Mouse (Mus musculus): ENCODE measurements at regions not wholly inside any gene's neighbourhood (a gene's known extent, or its start where the extent isn't known, plus 50 kb on each side); places are given as distances from the start of the nearest gene placed in this dataset.

DNA sequence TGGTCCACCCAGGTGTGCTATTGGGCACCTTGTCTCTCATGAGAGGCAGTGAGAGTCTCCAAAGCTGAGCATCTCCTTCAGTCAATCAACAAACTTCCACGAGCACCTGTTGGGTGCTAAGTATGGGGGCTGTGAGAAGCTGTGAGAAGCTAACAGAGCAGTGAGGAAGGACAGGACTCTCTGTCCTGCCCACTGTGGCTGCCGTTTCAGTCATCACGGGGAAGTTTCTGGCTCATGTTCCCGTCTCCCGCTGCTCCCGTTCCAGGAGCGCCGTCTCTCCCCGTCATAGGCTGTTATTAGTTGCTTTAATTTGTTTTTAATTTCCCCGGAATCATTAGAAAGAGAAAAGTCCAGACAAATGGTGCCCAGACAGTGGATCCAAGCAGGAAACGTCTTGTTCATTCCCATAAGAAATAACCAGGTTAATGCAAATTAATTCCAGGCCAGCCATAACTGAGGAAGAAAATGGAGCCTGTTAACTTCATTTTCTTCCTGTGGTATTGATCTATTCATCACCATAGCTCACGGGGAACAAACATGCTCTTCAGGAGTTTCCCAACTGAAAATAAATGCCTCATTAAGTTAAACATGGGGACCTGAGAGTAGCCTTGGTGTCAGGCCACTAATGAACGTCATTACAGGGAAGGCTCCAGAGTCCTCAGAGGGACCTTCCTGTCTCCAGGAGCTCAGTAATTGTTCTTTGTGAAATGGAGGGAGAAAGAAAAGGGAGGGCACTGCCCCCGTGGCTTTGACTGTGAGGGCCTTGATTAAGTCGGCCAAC is 70.3 kb downstream of the Matn1 start:
- DNase-seq (ENCODE audit: low spot score): no peak

DNA sequence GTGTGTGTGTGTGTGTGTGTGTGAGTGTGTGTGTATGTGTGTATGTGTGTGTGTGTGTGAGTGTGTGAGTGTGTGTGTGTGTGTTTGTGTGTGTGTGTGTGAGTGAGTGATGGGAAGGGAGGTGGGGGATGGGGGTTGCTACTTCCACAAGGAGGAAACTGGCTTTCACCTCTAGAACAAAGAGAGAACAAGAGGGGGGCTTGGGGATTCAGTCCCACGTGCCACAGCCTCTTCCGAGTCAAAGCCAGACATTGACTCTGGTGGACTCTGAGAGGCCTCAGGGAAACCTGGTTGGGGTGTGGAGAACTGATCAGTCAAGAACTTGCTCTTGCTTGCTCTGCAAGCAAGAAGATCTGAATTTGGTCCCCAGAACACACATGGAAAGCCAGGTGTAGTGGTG is 71.0 kb downstream of the Matn1 start:
- DNase-seq (ENCODE audit: low spot score): no peak

DNA sequence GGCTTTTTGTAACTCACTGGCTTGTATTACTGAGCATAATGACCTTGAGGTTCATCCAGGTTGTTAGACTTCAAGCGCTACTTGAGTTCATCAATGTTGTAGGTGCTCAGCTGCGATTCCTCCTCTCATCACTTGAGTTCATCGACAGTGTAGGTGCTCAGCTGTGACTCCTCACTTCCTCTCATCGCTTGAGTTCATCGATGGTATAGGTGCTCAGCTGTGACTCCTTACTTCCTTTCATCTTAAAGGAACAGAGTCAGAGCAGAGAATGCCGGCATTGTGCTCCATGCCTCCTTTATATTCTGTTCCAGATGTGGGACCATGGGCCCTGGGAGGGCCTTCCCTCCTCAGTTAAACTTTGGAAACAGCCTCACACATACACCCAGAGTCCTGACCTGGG is 79.4 kb downstream of the Matn1 start:
- DNase-seq (ENCODE audit: low spot score): no peak

DNA sequence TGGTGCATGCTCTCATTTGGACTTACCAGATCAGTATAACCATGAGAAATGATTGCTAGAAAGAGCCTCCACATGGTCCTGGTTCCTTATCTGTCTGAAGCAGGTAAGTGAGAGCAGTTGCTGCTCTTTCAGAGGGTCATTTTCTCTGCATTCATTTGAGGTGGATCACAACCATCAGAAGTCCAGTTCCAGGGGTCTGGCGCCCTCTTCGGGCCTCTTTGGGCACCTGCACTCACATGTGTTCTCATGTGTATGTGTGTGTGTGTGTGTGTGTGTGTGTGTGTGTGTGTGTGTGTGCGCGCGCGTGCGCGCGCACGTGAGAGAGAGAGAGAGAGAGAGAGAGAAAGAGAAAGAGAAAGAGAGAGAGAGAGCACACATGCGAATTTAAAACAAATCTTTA is 92.1 kb downstream of the Matn1 start:
- no peak for DNase-seq (ENCODE audit: low spot score)

DNA sequence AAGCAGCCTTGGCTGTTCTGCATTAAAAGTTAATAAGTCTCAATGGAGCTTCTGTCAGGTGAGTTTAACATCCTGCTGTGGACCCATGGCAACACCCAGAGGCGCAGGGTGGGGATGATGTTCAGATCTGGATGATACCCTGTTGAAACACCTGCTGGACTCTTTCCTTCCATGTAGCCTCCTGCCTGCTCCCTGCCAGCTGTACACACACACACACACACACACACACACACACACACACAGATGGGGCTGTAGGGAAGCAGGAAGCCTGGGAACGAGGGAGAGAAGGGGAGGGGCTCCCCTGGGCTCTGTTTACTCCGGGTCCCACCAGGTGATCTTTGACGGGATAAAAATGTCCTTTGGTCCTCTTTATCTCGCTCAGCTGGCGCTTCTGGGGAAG is 93.0 kb downstream of the Matn1 start:
- no peak for DNase-seq (ENCODE audit: low spot score)

DNA sequence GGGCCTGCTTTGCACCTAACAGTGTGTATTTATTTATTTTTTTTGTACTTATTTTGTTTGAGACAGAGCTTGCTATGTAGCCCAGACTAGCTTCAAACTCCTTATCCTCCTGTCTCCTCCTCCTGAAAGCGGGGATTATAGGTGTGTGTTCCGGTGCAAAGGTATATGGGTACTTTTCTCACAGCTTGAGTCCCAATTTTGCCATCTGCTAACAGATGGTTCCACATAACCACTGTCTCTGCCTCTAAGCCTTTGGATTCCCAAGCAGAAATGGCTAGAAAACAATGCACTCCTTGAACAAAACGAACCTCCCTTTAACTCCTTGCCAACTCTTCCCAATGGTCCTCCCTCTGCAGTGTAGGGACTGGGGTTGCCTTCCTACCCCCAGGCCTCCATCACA is 95.5 kb downstream of the Matn1 start:
- no peak for DNase-seq (ENCODE audit: low spot score)

DNA sequence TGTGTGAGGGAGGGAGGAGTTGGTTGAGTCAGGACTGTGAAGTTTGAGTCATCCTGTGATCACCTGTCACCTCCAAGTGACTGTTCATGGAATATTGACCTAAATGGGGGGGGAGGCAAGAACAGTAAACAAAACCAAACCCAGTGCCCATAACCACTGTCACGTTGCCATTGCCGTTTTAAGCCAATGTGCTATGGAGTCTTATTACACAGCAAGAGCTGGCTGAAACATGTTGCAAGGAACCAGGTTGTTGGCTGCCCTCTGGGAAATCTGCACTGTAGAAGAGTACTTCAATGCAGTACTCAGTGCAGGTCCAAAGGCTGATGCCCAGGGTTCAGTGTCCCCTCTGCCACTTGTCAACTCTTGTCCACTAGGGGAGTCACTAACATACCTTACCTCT is 97.0 kb downstream of the Matn1 start:
- no peak for DNase-seq (ENCODE audit: low spot score)

DNA sequence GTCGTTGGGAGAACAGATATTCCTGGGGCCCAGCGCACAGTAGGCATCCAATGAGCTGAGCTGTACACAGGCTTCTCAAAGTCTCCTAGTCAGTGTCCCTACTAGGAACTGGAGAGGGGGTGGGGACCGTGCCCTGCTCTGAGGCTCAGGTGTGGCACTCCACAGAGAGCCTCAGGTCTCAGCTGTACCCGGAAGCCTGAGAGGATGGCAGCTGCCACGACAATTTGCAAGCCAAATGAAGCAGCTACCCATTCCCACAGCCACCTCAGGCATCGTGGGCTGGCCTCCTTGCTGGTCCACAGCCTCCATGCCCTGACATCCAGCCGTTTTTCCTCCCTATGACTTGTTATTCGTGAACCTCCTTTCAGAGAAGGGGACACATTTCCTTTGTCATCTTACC is 101.9 kb downstream of the Matn1 start:
- no peak for DNase-seq (ENCODE audit: low spot score)

DNA sequence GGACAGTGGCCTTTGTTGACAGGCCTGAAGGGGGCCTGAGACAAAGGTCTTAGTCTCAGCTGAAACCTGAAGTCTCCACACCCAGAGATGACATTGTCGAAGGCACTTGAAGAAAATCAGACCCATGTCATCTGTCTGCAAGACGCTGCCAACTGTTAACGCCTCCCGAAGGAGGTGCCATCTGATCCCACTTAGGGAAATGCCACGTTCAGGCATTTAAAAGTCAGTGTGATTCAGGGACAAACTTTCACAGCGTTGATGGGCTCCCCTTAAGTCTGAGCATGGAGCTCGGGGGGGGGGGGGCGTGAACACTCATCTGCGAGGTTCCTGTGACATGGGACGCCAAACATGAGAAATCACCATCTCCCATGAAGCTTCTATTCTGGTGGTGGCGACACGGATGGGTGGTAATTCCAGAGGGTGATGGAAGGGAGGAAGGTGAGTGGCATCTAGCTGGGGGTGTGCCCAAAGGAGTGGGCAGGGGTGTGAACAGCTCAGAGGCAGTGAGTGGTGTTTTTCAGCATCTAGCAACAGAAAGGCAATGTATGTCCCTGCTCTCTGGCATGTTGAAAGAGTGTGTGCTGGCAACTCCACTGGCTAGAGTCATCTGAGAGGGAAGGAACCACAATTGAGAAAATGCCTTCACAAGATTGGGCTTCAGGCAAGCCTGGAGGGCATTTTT is 102.9 kb downstream of the Matn1 start:
- no peak for DNase-seq (ENCODE audit: low spot score)

DNA sequence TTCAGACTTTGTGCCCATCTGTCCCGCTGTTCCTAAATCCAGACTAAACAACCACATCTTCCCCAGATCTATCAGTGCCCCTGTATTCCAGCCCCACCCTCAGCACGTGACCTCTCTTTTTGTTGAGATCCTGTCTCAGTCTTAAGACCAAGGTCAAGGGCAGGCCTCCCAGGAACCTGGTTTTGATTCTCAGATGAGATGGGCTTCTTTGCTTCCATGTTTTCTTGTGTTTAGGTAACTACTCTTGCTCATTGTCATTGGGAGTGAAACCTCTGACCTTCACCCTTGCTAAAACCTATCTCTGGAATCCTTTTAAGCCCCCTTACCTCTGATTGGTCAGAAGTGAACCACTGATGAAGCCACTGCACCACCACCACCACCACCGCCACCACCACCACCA is 112.1 kb downstream of the Matn1 start:
- no peak for DNase-seq (ENCODE audit: low spot score)

DNA sequence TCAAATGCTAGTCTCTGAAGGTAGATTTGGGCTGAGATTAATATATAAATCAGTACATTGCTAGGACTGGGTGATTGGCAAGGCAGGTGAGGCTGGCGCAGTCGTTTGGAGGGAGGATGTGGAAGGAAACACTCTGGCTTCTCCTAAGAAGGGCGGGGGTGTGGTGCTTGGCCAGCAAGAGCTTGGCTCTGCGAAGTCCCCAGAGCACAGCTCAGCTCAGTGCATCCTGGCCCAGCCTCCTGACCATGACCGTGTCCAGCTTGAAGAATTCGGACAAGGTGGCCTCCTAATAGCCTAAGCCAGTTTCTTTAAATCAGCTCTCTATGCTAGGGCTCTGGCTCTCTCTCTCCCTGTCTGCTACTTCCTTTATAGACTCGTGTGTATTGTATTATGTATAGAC is 115.4 kb downstream of the Matn1 start:
- DNase-seq (ENCODE audit: low spot score): no peak

DNA sequence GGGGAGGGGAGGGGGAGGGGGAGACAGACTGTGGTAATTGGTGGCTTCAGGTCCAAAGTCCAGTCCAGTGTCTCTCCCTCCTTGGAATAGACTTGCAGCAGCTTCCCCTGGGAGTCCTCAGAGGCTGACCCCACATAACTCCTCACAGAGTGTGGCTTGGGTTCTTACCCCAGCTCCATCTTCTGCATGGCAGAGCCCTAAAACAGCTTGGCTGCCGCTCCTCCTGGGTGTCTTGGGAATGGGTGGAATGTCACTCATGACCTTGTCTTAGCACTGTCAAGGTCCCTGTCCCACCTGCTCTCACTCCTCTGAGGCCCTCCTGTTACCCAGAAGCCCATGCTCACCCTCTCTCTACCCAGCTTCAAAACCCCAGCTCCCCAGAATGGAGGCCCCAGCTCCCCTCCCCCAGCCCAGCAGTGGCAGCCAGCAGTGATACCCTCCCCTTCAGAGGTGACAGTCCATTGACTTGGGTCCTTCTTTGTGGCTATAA is 116.1 kb downstream of the Matn1 start:
- DNase-seq (ENCODE audit: low spot score): no peak

DNA sequence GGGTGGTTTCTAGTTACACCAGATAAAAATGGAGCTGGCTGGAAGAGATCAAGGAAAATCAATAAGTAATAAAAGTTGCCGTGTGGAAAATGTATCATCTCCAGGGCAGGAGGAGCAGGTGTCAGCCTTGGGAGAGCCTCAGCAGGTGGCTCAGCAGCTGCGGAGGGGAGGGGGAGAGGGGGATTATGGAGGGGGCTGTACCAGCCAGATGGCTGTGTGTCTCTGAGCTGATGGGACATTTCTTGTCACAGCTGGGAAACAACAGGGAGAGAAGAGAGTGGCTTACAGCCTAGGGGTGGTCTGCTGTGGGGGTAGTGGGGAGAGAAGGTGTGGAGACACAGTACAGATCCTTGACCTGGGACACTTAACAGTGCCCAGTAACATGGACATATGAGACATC is 116.5 kb downstream of the Matn1 start:
- no peak for DNase-seq (ENCODE audit: low spot score)

DNA sequence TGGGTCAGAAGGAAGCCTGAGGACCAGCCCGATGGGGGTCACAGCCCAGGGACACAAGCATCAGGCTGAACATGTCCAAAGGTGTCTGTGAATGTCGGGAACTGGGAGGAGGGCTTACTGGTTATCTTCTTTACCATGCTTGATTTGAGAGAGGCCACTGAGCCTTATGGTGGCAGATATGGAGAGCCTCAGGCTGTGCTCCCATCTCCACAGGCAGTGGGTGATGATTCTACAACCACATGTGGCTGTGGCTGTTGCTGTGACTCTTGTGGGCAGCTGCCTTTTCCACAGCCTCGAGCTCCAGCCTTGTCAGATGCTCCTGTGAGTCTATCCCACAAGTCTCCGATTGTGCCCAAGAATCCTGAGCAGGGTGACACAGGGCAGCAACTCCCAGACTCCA is 118.4 kb downstream of the Matn1 start:
- no peak for DNase-seq (ENCODE audit: low spot score)

DNA sequence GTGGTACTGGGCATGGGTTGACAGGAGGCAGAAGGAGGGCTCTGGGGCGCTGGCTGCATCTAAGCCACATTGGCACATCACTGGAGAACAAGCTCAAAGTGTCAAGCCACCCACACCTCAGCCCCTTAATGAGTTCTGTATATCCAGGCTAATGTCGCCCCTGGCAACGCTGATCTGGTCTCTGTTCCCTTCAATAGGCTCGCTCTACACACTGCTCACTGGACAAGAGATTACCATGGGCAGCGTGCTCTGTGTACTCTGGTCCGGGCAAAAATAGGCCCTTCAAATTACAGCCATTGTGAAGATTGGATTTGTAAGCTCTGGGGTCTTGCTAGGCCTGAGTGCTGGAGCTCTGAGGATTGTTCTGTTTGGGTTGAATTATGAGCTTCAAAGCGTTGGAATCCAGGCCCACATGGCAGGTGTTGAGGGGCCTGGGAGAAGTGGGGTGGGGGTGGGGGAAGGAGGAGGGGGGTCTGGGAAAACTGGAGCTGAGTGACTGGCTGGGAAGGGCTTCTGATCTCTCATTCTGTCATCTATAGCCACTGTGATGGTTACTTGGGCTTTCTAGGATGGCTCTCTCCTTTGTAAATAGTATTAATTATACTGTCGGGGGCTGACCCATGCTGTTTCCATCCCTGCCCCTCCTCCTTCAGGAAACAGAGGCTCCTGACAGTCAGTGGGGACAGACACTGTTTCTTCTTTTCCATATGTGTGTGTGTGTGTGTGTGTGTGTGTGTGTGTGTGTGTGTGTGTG is 122.2 kb downstream of the Matn1 start:
- no peak for DNase-seq (ENCODE audit: low spot score)

DNA sequence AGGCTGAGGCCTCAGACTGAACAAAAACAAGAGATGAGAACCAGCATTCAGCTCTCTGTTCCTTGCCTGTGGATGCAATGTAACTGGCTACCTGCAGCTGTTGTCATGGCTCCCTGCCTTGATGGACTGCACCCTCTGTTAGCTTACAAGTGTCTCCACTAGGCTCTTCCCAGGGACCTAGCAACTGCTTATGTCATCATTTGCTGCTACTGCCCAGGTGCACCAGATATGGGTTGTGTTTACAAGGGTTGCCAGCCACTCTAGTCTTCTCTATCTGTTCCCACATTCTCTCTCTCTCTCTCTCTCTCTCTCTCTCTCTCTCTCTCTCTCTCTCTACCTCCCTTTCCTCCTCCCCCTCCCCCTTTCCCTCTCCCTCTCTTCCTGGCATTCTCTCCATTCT is 126.4 kb downstream of the Matn1 start:
- no peak for DNase-seq (ENCODE audit: low spot score)

DNA sequence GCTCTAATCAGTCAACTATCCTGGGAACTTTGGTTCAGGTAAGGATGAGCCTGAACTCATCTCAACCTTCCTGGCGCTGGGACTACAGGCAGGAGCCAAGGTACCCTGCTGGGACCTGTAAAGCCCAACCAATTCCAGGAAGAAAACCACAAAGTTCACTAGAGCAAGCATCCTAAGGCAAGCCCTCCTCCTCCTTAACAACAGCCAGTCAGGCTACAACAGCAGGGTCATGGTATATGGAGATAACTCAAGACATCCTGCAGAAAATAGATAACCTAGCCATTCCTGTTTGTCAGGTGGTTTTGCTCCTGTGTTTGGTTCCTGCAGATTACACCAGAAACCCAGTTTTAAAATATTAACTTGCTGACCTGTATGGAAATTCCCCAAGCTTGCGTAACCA is 128.4 kb downstream of the Matn1 start:
- DNase-seq (ENCODE audit: low spot score): no peak

DNA sequence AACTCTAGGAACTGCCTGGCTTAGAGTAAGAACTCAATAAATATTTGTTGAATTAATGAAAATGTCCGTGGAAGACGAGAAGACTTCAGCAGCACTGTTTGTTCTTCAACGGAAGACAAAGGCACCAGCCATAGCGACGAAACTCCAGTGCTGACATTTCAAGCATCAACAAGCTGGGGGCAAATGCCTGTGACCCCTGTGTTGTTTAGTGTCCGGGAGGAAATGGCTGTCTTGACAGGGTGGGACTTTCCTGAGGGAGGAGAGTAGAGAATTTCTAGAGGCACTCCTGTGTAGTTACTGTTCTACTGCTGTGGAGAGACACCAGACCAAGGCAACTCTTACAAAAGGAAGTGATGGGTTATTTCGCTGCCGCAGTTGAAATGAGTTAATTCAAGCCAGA is 129.2 kb downstream of the Matn1 start:
- DNase-seq (ENCODE audit: low spot score): no peak

DNA sequence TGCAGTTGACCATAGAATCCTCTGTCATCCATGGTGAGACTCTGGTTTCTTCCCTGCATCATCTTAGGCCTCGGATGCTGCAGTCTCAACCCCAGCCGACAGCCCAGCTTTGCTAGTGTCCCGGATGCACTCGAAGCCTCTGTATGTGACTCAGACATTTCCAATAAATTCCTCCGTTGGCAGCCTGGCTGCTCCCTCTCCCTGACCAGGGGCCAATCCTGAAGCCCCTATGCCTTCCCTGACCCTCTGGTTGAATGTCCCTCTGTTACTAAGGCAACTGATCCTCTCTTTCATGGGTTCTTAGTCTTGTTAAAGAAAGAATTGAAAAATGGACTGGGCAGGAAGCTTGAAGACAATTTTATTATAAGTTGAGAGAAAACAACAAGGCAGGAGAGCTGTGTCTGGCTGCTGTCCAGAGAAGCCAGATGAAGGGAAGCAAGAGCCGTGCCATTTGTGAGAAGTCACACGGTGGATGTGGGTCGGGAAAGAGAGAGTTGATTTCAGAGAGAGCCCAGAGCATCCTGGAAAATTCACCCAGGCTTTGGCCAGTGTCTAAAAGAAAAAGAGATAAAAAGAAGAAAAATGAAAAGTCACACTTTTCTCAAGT is 131.2 kb downstream of the Matn1 start:
- no peak for DNase-seq (ENCODE audit: low spot score)

DNA sequence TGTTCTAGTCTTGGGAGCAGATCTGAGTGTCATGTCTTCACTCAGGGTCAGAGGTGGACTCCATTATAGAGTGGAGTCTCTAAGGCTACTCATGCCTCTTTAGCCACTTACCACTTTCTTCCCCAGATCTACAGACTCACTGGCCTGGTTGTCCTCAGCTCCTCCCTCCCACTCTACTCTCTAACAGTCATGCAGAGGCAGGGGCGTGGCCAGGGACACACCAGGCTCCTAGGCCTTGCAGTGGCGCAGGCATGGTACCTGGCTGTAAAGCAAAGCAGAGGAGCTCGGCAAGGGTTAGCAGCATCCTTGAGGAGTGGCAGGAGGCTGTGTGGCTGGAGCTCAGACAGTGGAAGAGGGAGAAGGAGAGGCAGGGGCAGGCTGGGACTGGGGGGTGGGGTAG is 132.4 kb downstream of the Matn1 start:
- DNase-seq (ENCODE audit: low spot score): no peak

DNA sequence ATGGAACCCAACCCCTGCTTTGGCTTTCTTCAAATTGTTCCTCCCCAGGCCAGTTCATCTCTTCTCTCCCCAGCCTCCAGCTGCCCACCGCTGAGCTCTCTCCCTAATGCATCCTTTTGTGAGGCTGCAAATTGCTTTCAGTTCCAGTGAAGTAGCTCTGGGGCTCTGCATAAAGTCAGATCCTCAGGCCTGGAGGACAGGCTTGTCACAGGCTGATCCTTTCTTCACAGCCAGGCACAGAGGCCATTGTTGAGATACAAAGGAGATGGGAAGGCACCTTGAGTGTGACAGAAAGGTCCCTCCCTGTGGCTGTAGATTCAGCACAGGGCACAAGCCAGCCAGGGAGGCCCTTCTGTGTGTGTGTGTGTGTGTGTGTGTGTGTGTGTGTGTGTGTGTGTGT is 135.9 kb downstream of the Matn1 start:
- no peak for DNase-seq (ENCODE audit: low spot score)

DNA sequence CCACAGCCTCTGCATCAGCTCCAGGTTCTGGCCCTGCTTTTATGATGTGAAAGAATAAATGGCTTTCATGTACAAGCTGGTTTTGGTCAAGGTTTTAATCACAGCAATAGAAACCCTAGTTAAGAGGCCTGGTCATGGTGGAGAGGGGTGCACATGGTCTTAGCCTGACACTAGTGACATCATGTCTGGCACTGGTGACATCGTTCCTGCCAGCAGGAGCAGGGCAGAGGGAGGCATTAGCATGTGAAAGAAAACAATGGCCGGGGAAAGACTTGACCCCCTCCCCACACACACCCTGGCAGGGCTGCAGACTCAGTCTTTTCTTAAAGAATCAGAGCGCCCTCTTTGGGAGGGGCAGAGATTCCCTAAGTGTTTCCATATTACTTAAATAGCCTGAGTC is 139.2 kb downstream of the Matn1 start:
- no peak for DNase-seq (ENCODE audit: low spot score)

DNA sequence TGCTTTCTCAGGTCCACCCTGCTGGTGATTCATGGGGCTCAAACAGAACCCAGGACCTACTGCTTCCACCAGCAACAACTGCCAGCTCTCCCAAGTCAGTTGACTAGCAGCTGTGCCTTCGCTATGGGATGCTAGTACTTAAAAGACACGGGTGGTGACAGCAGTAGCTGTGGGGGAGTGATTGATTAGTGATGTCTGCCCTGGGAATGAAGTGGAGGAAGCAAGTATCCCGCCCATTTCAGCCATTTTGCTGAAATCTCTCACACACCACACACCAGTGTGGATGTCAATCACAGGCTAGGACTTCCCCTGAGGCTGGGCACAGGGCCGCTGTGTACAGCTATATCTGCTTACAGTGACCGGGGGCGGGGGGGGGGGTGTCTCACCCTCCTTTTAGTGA is 153.2 kb downstream of the Matn1 start:
- DNase-seq (ENCODE audit: low spot score): no peak
